Mouse (Mus musculus) C2C12 (cell line): ENCODE data around the gene Ttc29. TPM values are rescaled to one million over a fixed set of nuclear protein-coding genes. Genes with fewer than 3 reads are reported as not detected.
A peak's percentile ranks its signal among the peaks of the same experiment; 100 is the strongest.

Experiments
- H3K27me3 ChIP-seq: one replicate; pipeline ENCODE4 v1.6.1; 2011; ENCODE audit not compliant: control insufficient read depth, insufficient read depth, insufficient read length
- H3K36me3 ChIP-seq: one replicate; pipeline ENCODE4 v1.6.1; 2011; ENCODE audit not compliant: control insufficient read depth, insufficient read depth
- H3K4me3 ChIP-seq: one replicate; pipeline ENCODE4 v1.5.1; 2011; ENCODE audit warnings: mild to moderate bottlenecking, control low read depth; ENCODE audit not compliant: poor library complexity, insufficient read depth, severe bottlenecking
- H3K79me2 ChIP-seq: one replicate; pipeline ENCODE4 v1.6.1; 2011; ENCODE audit not compliant: control insufficient read depth, insufficient read depth
- H3K79me3 ChIP-seq: one replicate; pipeline ENCODE4 v1.6.1; 2011; ENCODE audit warnings: low read depth, control low read depth
- H3ac ChIP-seq: one replicate; pipeline ENCODE3; 2011; ENCODE audit warnings: low read depth; ENCODE audit not compliant: control insufficient read depth, insufficient read length
- CEBPB ChIP-seq: IDR thresholded peaks from one replicate; pipeline ENCODE4 v1.6.1; 2011; ENCODE audit warnings: low read depth, mild to moderate bottlenecking, control low read depth, moderate library complexity
- CTCF ChIP-seq: IDR thresholded peaks from one replicate; pipeline ENCODE4 v1.5.1; 2011; ENCODE audit not compliant: control insufficient read depth, insufficient read depth, insufficient read length
- FOSL1 ChIP-seq: IDR thresholded peaks from one replicate; pipeline ENCODE4 v1.8.0; 2011; ENCODE audit warnings: mild to moderate bottlenecking, low read length; ENCODE audit not compliant: poor library complexity, insufficient read depth, severe bottlenecking
- MAX ChIP-seq: IDR thresholded peaks from one replicate; pipeline ENCODE4 v1.6.1; 2011; ENCODE audit warnings: mild to moderate bottlenecking, control low read depth
- MYOD1 ChIP-seq: IDR thresholded peaks from one replicate; pipeline ENCODE4 v1.6.1; 2011; ENCODE audit warnings: low read depth; ENCODE audit not compliant: control insufficient read depth, insufficient read length
- MYOG ChIP-seq: IDR thresholded peaks from one replicate; pipeline ENCODE4 v1.6.1; 2011; ENCODE audit not compliant: control insufficient read depth, insufficient read length; ENCODE audit errors: extremely low read depth
- USF1 ChIP-seq: IDR thresholded peaks from one replicate; pipeline ENCODE4 v1.6.1; 2011; ENCODE audit warnings: low read depth, mild to moderate bottlenecking, control low read depth, moderate library complexity
- polyA plus RNA-seq: library from polyadenylated mRNA; unstranded; fragments of >200 nt; fragmentation: generic; extraction: Trizol; gene quantifications from one replicate; pipeline ENCODE4 v1.2.1, GENCODE M21; 2012; ENCODE audit warnings: missing spikeins

Ttc29 gene
- polyA plus RNA-seq, 1 experiment: not detected

DNA sequence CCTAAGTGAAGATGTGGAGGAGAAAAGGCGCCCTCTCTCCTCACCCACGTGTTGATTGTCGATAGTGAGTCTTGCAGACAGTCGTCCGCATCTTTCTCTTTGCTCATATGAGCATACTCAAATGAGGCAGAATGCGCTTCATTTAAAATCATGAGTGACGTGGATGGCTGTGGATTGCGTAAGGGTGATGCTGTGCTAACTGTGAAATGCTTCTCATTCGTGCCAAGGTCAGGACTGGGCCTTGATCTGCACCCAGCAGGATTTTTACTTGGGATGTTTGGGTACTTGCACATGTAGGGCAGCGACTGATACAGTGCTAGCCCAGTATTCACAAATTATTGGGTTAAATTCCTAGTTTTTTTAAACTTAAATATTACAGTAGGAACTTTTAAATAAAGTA, 56.2 kb downstream of the Ttc29 start:
- H3K4me3 ChIP-seq: no peak overlapping the region
- TF ChIP-seq MYOD1 (no peak), CEBPB (peak; percentile 15)
- H3ac ChIP-seq: no peak overlapping the region
- H3K79me2 ChIP-seq: no peaks in the 10 kb centered on the region
- H3K79me3 ChIP-seq: no peaks in the 10 kb centered on the region
- H3K36me3 ChIP-seq: no peaks in the 10 kb centered on the region
- peaks cover 18% of the 10 kb centered on the region for H3K27me3 ChIP-seq

GRCm38 (mm10) chr8:78271391-78271790, 58.3 kb downstream of the Ttc29 start:
- Histone ChIP-seq H3K4me3 (no peak overlapping the region), H3K79me3 (no peaks in the 10 kb centered on the region), H3K27me3 (peaks cover 22% of the 10 kb centered on the region), H3K36me3 (no peaks in the 10 kb centered on the region), H3ac (no peak overlapping the region), H3K79me2 (no peaks in the 10 kb centered on the region)
- TF ChIP-seq MYOD1 (no peak), CEBPB (no peak), CTCF (no peak)

DNA sequence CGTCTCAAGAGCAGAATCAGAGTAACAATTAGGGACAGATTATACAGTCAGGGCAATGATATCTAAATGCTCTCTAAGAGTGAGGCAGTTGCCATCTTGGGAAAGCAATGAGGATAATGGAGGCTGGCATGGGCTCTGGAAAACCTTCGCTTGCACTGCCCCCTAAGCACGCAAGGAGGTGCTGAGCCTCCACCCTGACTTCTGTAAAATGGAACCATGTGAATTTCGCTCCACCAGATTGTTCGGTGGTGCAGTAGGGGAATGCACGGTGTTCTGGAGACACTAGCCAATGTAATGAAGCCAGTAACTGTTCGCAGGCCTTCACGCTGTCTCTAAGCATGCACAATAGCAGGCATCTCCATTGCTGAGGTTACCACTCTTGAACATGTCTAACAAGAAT, 63.0 kb downstream of the Ttc29 start:
- no peak overlapping the region for H3ac ChIP-seq
- H3K79me3 ChIP-seq: no peaks in the 10 kb centered on the region
- no peak overlapping the region for H3K4me3 ChIP-seq
- H3K27me3 ChIP-seq: peaks cover 8% of the 10 kb centered on the region
- TF ChIP-seq MYOG (no peak), MAX (no peak), MYOD1 (no peak), FOSL1 (no peak), CEBPB (no peak), USF1 (no peak), CTCF (no peak)
- H3K36me3 ChIP-seq: no peaks in the 10 kb centered on the region
- no peaks in the 10 kb centered on the region for H3K79me2 ChIP-seq

GRCm38 (mm10) chr8:78277411-78277810, 64.3 kb downstream of the Ttc29 start:
- Histone ChIP-seq H3K79me3 (no peaks in the 10 kb centered on the region), H3ac (no peak overlapping the region), H3K79me2 (no peaks in the 10 kb centered on the region), H3K27me3 (peaks cover 8% of the 10 kb centered on the region), H3K36me3 (no peaks in the 10 kb centered on the region), H3K4me3 (no peak overlapping the region)
- no peak for TF ChIP-seq MYOD1
- no peak for TF ChIP-seq CEBPB
- TF ChIP-seq USF1: no peak
- TF ChIP-seq CTCF: no peak
- TF ChIP-seq FOSL1: no peak
- TF ChIP-seq MYOG: no peak
- no peak for TF ChIP-seq MAX

DNA sequence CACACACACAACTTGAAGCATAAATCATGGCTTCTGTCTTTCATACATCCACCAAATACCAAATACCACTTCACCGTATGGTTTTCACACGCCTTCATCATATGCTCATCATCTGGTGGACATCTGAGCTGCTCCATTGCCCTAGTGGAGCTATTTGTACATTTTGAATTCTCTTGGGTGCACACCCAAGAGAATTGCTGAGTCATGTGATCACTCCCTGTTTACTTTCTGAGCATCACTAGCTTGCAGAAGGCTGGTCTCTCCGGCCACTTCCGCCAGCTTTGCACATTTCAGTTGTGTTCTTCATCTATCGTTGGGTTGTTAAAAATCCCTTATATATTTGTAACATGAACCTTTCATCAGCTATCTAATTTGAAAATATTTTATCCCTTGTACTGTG, 65.5 kb downstream of the Ttc29 start:
- Histone ChIP-seq H3ac (no peak overlapping the region), H3K36me3 (no peaks in the 10 kb centered on the region), H3K27me3 (peaks cover 4% of the 10 kb centered on the region), H3K79me2 (no peaks in the 10 kb centered on the region), H3K79me3 (no peaks in the 10 kb centered on the region), H3K4me3 (no peak overlapping the region)
- TF ChIP-seq CEBPB: no peak
- no peak for TF ChIP-seq CTCF
- TF ChIP-seq USF1: no peak
- no peak for TF ChIP-seq FOSL1
- TF ChIP-seq MYOG: no peak
- TF ChIP-seq MYOD1: no peak
- TF ChIP-seq MAX: no peak

- Histone ChIP-seq H3K79me3 (no peaks in the 10 kb centered on the region), H3K27me3 (no peaks in the 10 kb centered on the region), H3K4me3 (no peak overlapping the region), H3K79me2 (no peaks in the 10 kb centered on the region), H3ac (no peak overlapping the region), H3K36me3 (no peaks in the 10 kb centered on the region)
- TF ChIP-seq MAX (no peak), CTCF (no peak), MYOG (no peak), MYOD1 (no peak), FOSL1 (no peak), USF1 (no peak), CEBPB (no peak)
Measured at GRCm38 (mm10) chr8:78284805-78285204, 71.7 kb downstream of the Ttc29 start.
